Mouse (Mus musculus) c-Kit-positive CD71-positive TER-119-positive erythroid progenitor cells, embryonic 14.5 days (primary cell): ENCODE measurements at regions not wholly inside any gene's neighbourhood (a gene's known extent, or its start where the extent isn't known, plus 50 kb on each side); places are given as distances from the start of the nearest gene placed in this dataset.

Experiments used
- DNase-seq: peaks from one replicate; pipeline ENCODE4 v3.0.0-alpha.2; 2013; ENCODE audit warnings: low spot score

- no peak for DNase-seq
Measured at GRCm38 (mm10) chr8:26287665-26288064, 168.3 kb downstream of the Gm45692 start.

GRCm38 (mm10) chr8:26288163-26288562, 168.8 kb downstream of the Gm45692 start:
- DNase-seq, result no peak

- no peak for DNase-seq
Measured at GRCm38 (mm10) chr8:26298066-26298804, 178.9 kb downstream of the Gm45692 start.

- no peak for DNase-seq
Measured at GRCm38 (mm10) chr8:26300246-26300645, 180.9 kb downstream of the Gm45692 start.

DNA sequence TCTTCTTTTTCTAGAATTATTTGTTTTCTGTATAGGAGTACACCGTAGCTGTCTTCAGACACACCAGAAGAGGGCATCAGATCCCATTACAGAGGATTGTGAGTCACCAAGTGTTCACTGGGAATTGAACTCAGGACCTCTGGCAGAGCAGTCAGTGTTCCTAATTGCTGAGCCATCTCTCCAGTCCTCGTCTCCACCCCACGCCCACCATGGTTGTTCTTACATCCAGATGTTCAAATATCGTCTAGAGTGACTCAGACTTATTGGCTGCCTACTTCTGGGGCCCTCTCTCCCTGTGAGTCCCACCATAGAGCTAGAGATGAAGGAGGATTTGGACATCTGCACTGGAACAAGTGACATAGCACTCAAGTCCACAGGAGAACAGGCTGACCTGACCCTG, 182.6 kb downstream of the Gm45692 start:
- DNase-seq, result no peak

DNA sequence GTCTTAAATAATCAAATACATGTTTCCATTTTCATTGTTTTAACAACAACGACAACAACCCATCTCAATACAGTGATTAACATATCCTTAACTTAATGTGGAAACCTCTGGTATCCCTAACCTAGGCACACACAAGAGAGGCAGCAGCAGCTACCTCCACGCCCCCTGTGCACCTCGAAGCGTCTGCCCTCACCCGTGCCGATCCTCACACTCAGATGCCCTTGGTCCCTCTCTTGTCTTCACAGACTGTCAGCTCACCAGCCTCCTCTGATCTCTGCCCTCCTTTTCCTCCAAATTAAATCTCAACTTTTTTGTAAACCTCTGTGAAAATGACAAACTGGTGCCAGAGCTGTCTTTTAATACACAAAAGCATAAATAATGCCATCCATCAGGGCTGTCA, 185.2 kb downstream of the Gm45692 start:
- no peak for DNase-seq

DNA sequence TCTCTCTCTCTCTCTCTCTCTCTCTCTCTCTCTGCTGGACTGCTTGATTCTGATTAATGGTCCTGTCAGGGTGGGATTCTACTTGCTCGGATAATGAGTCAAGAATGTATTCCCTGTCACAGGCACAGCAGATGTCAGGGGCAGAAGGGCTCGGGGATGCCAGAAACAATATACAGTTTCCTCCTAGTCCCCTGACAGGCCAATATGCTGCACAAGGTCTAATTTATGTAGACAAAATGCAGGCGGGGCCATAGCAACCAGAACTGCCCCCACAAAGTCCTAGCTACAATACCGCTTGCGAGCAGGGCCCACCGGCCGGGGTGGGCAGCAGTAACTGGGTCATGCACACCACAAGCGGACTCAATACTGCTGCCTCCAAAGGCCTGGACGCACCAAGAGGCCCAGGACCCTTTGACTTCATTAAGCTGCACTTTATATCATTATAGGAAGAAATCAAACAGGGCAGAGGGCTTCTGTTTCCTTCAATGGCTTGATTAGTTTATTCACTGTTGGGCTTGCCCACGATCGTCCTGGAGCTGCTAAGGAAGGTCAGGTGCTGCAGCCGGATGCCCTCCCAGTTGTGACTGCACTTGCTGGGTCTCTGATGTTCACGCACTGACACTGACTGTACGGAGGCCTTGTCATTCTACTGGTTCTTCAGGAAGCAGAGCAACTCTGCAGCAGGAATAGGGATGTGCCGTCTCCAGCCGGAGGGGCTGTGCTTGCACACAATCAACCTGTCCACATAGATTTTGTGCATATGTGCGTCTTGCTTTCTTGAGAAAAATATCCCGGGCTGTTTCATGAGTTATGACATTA, 185.9 kb downstream of the Gm45692 start:
- no peak for DNase-seq

- DNase-seq, result no peak
Measured at GRCm38 (mm10) chr8:26308121-26308641, 188.8 kb downstream of the Gm45692 start.

- no peak for DNase-seq
Measured at GRCm38 (mm10) chr8:26309764-26310163, 190.4 kb downstream of the Gm45692 start.

DNA sequence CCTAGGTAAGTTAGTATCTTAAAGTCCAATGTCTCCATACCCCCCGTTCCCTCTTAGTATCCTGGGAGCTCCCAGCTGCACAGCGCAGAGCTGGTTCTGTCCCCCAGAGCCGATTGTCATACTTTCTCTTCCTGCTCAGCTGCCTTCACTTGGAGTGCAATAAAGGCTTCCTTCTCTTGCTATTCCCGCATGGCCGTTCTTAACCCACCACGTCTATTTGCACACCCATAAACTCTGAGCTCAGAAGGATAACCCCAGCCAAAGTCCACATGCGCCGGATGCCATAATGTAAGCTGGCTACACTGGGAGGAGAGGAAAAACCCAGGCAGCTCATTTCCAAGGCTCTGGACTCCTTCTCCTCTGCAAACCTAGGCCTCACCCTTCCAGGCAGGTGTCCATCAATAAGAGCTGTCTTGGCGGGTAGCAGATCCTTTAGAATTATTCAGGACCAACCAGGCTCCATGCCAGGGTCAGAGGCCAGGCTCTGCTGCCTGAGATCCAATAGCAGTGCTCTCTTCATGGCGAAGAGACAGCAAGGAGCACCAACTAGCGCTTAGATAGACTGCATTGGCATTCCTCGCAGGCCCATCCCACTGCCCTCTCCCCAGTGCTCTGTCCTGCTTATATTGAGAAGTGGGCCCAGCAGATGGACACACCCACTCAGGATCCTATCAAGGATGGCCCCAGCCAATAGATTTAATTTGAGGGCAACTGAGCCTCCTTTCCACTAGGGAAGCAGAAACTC, 204.4 kb downstream of the Gm45692 start:
- DNase-seq, result no peak

GRCm38 (mm10) chr8:26324606-26325005, 205.3 kb downstream of the Gm45692 start:
- DNase-seq, result no peak

GRCm38 (mm10) chr8:26329813-26330212, 210.5 kb downstream of the Gm45692 start:
- DNase-seq, result no peak

DNA sequence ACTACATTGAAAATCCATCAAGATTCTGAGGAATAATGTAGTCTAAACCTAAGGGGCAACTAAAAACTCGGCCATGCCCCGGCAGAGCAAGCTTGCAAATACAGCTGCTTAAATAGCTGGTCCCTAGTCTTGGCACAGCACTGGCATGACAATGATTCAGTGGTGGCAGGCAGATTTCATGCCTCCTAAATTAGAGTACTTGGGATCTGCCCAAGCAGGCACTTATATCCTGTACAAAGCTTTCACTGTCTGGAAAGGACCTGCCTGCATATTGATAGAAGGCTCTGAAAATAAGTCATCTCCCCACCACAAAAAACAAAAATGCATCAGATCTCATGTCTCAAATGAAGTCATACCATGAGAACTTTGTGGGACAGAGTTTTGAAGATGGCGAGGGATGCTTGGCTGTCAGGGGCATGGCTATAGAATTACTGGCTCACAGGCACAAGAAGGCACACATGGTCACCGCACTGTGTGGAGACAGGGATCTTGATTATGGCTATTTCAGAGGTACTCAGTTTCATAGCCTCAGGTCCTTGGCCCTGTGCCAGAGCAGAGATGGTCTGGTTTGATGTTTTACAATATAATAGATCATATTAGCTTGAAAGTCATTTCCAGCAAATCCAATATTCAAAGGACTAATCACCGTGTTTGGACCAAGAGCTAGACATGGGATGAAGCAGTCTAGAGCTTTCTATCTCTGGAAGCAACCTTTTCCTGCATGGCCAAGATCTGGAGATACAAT, 217.7 kb downstream of the Gm45692 start:
- no peak for DNase-seq

DNA sequence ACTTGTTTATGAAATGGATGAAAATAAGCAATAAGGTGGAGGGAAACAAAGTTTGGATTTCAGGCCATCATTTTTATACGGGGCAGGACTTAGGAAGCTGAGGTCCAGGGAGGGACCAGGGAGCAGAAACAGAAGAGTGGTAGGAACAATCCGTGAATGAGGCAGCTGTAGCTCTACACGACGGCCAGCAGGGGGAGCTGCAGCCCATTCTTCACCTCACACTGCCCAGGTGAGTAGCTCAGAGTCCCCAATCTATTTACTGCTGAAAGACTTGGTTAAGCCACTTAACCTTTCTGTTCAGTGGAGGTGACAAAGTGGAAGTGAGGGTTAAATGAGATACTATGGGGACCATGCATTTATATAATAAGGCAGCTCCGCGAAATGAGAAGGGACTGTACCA, 225.7 kb downstream of the Gm45692 start:
- DNase-seq, result peak; percentile 16

- no peak for DNase-seq
Measured at GRCm38 (mm10) chr8:26349231-26349630, 229.9 kb downstream of the Gm45692 start.

DNA sequence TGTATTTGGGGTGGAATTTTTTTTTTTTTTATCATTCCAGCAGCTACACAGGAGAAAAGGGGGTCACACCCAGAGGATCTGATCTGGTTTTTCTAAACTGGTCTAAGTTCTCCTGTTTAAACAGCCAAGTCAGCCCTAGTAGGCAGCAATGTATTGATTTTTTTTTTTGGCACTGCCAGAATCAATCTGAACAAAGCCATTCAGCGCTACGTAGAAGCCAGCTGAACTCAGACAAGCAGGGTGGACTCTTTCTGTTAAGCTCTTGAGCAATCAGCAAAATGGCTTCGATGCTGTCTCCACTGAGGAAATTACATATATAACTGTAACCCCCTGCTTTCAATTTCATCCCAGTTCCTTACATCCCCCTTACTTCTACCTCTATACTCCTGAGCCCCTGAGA, 230.5 kb downstream of the Gm45692 start:
- no peak for DNase-seq

- no peak for DNase-seq
Measured at GRCm38 (mm10) chr8:26350616-26351015, 231.3 kb downstream of the Gm45692 start.

DNA sequence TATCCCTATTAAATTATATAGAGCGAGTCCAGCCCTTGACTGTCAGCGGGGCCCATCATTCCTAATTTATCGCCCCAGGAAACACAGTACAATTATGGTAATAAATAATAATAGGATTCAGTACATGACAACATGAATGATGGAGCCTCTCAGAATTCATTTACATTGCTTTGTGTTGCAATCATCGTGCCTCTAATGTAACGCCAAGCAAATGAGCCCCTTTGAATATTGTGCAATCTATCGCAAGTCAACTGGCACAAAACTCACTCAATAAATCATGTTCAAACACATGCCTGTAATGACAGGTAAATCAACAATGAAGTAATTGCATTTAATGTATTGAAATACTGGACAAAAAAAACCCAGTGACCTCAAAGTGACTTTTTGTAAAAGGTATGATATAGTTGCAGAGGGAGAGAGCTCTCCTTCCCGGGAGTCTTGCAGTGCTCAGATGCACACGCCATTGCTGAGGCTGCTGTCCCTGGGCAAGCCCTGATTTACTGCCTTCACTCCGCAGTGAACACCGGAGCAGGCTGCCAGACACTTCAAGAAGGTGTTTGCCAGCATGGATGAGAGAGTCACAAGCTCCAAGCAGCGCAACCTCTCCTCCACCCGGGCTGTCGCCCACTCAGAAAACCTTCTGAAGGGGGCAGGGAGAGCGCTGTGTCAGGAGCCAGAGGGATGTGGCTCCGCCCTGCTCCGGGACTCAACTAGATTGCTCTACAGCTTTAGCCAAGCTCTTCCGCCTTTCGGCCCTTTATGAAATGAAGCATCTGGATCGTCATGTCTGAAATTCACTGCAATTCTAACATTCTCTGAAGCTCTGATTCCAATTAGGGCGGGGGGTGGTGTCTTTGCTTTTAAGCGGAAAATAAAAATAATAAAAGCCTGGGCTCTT, 232.6 kb downstream of the Gm45692 start:
- DNase-seq, result no peak

- no peak for DNase-seq
Measured at GRCm38 (mm10) chr8:26352541-26353010, 233.2 kb downstream of the Gm45692 start.

- no peak for DNase-seq
Measured at GRCm38 (mm10) chr8:26353476-26353875, 234.1 kb downstream of the Gm45692 start.

- no peak for DNase-seq
Measured at GRCm38 (mm10) chr8:26354516-26354915, 235.2 kb downstream of the Gm45692 start.
